Mouse (Mus musculus) retina, postnatal 7 days (tissue): ENCODE measurements around the gene Il20rb.

Experiments
- DNase-seq: peaks from one replicate; pipeline ENCODE4 v3.0.0-alpha.2; 2012; ENCODE audit warnings: low read depth, low spot score

Gene Il20rb

GRCm38 (mm10) chr9:100470936-100471604 is 15.5 kb downstream of the Il20rb start:
- no peak for DNase-seq

DNA sequence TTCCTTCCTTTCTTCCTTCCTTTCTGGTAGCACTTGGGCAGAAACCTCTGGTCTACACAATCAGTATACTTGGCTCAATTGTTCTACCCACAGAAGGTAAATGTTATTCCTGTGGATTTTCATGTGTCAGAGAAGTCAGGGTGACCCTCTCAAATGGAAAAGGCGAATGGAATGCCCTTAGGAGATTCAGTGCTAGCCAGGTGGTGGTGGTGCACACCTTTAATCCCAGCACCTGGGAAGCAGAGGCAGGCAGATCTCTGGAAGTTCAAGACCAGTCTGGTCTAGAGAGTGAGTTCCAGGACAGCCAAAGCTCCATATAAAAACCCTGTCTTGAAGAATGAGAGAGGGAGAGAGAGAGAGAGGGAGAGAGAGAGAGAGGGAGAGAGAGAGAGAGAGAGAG is 16.4 kb downstream of the Il20rb start:
- DNase-seq, result no peak

DNA sequence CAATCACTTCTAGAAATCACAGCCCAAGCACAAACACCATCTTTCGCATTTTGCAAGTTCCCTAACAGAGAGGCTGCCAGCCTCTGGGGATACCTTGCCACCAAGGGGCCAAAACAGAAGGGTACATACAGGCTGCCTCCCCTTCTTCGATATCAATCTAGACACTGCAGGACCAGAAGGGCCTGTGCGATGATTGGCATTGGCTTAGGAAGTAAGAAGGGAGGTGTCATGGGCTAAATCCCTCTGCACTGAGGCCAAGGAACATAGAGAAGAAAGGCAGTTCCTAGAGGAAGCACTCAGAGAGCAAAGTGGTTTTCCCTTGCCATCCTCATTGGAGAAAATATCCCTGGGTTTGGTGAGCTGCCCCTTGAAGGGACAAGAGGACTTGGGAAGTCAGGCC is 16.9 kb downstream of the Il20rb start:
- DNase-seq, result no peak

GRCm38 (mm10) chr9:100468151-100468550 is 18.4 kb downstream of the Il20rb start:
- DNase-seq, result no peak

DNA sequence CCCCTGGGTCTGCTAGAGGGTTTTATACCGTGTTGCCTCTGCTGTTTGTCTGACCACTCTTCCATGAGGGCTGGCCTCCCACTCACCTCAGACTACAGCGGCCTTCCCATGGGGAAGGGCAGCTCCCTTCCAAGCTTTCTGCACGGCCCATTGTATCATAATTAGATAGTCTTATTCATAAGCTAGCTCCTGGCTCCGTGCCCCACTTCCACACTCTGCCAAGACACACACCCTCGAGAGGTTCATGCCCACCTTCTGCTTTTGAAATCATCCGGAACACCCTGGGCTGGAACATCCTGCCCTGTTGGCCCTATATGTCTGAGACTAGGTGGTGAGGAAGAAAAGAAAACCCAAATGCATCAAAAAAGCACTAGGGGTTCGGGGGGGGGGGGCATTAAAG is 18.9 kb downstream of the Il20rb start:
- no peak for DNase-seq

DNA sequence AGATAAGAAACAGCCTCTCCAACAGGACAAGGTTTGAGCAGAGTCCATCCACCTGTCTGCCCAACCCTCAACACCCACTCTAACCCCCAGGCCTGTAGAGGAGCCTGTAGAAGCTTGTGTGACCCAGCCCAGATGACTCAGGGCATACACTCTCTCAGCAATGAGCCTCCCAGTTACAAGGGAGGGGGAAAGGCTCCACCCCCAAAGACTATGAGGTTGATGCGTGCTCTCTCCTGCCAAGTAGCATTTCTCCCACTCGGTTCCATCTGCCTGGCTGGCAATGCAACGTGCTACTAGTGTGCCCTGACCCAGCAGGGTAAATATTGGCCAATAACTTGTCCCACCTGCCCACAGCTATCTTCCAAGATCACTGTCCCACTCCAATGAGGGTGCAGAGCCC is 19.8 kb downstream of the Il20rb start:
- DNase-seq, result no peak

DNA sequence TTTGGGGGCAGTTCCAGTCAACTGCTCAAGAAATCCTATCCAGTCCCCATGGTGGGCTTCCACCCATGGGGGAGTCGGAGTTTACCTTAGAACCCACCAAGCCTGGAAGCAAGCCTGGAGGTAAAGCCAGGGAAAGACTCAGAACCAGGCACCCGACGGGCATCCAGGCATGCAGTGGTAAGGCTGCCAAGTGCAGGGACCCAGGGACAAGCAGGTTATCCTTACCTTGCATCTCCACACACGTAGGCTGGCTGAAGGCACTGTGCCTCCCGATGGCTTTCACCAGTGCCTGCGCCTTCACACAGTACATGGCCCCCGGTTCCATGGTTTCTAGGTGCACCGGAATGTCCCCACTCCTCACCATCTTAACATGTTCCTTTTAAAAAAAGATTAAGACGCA is 20.6 kb downstream of the Il20rb start:
- DNase-seq, result no peak

- no peak for DNase-seq
These were observed 21.2 kb downstream of the Il20rb start for GRCm38 (mm10) chr9:100465380-100465779.

- DNase-seq, result no peak
These were observed 22.8 kb downstream of the Il20rb start for GRCm38 (mm10) chr9:100463771-100464170.

DNA sequence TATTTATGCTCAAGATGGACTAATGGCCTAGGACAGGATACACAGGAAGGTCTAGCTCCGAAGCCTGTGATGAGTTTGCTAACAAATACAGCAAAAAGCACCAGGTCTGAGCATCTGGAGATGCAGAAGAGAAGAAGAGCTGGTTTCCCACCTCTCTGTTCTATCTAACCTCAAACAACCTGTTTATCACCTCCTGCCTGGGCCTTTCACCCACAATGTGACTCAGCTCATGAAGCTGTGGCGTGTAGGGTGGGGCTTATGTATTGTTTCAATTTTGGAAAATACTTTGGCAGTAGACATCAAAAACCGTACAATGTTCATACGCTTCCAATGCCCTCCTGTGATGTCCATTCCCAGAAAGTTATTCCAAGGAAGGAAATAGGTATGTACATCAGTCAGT is 24.5 kb downstream of the Il20rb start:
- DNase-seq, result no peak

DNA sequence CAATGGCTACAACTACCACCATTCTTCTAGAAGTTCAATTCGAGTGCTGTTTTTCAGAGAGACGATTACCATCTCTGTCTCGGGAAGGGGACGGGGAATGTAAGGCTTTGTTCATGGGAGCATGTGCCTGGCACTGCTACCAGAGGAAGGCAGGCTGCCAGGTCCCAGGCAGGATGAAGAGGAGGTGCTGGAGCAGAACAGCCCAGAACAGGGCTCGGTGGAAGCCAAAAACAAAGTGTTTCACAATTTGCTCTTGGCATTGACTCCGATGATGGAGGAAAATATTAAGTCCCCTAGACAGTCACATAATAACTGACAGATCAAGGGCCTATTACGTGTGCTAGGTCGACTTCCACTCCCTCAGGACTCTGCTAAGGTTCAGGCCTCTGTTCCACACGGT is 24.9 kb downstream of the Il20rb start:
- no peak for DNase-seq

DNA sequence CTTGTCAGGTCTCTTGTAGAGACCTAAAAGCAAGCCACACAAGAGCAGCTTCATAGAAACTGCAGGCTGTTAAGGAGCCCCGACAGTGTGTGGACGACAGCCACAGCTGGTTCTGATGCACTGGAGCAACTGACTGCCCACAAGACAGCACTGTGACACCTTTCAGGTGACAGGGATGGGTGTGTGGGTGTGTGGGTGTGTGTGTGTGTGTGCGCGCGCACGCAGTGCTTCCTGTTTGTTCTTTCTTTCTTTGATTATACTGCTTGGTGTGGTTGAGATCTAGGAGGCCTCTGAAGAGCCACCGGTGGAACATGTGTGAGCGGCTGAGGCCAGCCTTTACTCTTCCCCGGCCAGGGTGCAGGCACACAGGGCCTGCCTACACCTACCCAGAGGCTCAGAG is 26.4 kb downstream of the Il20rb start:
- no peak for DNase-seq

- DNase-seq, result no peak
These were observed 28.5 kb downstream of the Il20rb start for GRCm38 (mm10) chr9:100457971-100458681.

DNA sequence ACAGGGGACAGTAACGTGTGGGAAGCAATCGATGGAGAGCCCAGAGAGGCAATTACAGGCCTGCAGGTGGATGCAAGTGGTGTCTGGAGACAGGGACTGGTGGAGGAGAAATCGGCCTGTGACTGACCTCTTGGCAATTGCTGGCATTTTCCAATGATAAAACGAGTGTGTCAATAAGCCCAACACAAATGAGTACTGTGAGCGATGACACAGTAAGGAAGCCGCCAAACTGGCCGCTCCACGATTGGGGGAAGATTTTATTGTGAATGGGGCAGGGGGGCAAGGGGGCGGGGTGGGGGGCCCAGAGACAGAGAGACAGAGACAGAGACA is 32.0 kb downstream of the Il20rb start:
- DNase-seq, result no peak

- DNase-seq, result peak; percentile 71
These were observed 32.5 kb downstream of the Il20rb start for GRCm38 (mm10) chr9:100453944-100454663.

- no peak for DNase-seq
These were observed 34.2 kb downstream of the Il20rb start for GRCm38 (mm10) chr9:100452432-100452831.

DNA sequence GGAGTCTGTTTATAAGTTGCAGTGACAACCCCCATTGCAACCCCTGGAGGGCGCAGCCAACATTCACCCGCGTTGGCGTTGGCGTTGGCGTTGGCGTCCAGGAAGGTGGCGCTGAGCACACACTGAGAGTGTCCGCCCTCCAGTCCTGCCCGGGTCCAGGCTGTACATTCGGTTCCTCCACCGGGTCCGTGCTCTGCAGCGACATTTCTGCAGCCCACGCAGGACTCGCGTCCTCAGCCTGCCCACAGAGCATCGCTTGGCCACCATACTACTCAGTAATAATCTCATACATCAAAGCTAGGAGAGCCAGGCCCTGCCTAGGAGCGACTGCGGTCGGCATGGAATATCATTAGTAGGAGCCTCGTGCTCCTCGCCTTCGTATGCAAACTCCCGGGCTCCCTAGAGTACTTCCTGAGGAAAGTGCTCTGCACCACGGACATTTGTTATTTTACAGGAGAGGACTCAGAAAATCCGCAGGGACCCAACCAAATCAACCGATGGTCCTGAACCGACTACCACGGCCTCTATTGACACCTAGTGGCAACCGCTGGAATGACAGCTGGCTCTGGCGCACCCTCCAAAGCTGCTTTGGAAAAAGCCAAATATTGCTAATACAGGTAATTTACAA is 40.4 kb downstream of the Il20rb start:
- peak; percentile 51 for DNase-seq

DNA sequence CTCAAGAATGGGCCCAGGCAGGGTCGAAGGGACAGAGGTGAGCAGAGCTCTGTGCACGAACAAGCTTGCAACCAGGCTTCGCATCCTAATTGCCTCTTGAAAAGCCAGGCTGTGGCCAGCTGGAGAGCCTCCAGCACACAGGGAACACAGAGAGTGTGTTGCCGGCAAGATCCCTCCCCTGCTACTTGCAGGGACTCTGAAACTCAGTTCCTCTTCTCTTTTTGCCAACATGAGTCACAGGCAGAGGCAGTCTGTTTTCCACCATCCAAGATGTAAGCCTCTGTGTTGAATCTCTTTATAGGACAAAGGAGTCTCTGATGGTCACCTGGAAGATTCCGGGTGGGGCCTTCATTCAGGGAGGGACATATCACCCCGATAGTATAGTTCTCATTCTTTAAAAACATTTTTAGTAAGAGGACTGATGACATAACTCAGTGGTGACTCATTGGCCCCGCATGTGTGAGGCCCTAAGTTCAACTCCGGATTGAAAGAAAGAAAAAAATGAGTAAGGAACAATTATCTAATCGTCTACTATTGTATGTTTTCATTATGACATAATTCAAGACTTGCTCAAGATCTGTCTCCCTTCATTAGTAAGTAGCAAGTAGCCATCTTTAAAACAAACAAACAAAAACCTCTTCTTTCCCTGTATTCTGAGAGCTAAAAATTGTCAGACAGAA is 46.3 kb downstream of the Il20rb start:
- DNase-seq, result no peak

GRCm38 (mm10) chr9:100439481-100439880 is 47.1 kb downstream of the Il20rb start:
- no peak for DNase-seq

GRCm38 (mm10) chr9:100438994-100439393 is 47.6 kb downstream of the Il20rb start:
- DNase-seq, result no peak

GRCm38 (mm10) chr9:100436865-100437595 is 49.6 kb downstream of the Il20rb start:
- DNase-seq, result no peak
